Mouse (Mus musculus) liver, embryonic 11.5 days (tissue): ENCODE results near the gene Drd5. TPM values are rescaled to one million over a fixed set of nuclear protein-coding genes. Genes with fewer than 3 reads are reported as not detected.

Experiments used
- ATAC-seq: fragments of 200-750 bp; cut with Nextera tagmentation; replicated peaks from 2 replicates; pipeline ENCODE4 v1.8.0; 2017; ENCODE audit warnings: moderate number of reproducible peaks, mild to moderate bottlenecking, moderate TSS enrichment, moderate library complexity; ENCODE audit not compliant: low FRiP score
- DNase-seq: peaks from one replicate; pipeline ENCODE4 v3.0.0-alpha.2; 2017; ENCODE audit warnings: low spot score
- H3K27ac ChIP-seq: fragments of 300-500 bp; sonication (generic); 2 replicates; pipeline ENCODE4 v1.5.1; 2014; ENCODE audit warnings: mild to moderate bottlenecking, low read depth, low read length, control low read depth
- H3K27me3 ChIP-seq: fragments of 300-500 bp; sonication (generic); replicated peaks from 2 replicates; pipeline ENCODE4 v1.6.1; 2014; ENCODE audit warnings: low read length, mixed read lengths; ENCODE audit not compliant: control insufficient read depth, insufficient read depth
- H3K36me3 ChIP-seq: fragments of 300-500 bp; sonication (generic); 2 replicates; pipeline ENCODE4 v1.6.1; 2014; ENCODE audit warnings: mild to moderate bottlenecking, low read length, moderate library complexity, mixed read lengths; ENCODE audit not compliant: control insufficient read depth, insufficient read depth
- H3K4me1 ChIP-seq: fragments of 300-500 bp; sonication (generic); replicated peaks from 2 replicates; pipeline ENCODE4 v1.6.1; 2014; ENCODE audit warnings: low read length, mixed read lengths; ENCODE audit not compliant: control insufficient read depth, insufficient read depth
- H3K4me2 ChIP-seq: fragments of 300-500 bp; sonication (generic); 2 replicates; pipeline ENCODE4 v1.6.1; 2014; ENCODE audit warnings: mild to moderate bottlenecking, control low read depth, moderate library complexity
- H3K4me3 ChIP-seq: fragments of 300-500 bp; sonication (generic); 2 replicates; pipeline ENCODE4 v1.5.1; 2014; ENCODE audit warnings: low read depth, low read length, control low read depth
- H3K9ac ChIP-seq: fragments of 300-500 bp; sonication (generic); 2 replicates; pipeline ENCODE4 v1.6.1; 2014; ENCODE audit warnings: low read depth, low read length, control low read depth
- H3K9me3 ChIP-seq: fragments of 300-500 bp; sonication (generic); 2 replicates; pipeline ENCODE4 v1.6.1; 2016; ENCODE audit warnings: low read length, inconsistent platforms, mixed read lengths; ENCODE audit not compliant: control insufficient read depth
- WGBS: fragments of 180-500 bp; shearing (Covaris S2); extraction: QIAGEN DNeasy Blood & Tissue Kit; methylation state at CpG from one replicate; pipeline ENCODE4 v1.1.7; 2014; 5-methylcytosine and 5-hydroxymethylcytosine counted together
- polyA plus RNA-seq: library from polyadenylated mRNA; unstranded; fragments of >200 nt; fragmentation: Nextera tagmentation; extraction: Ambion mirVana; gene quantifications from 2 replicates; pipeline ENCODE4 v1.2.1, GENCODE M21; 2014

Drd5 gene
- polyA plus RNA-seq, 1 experiment from 2014 or later, result not detected

- H3K4me2 ChIP-seq, result peak overlapping the region; percentile 70
- H3K9ac ChIP-seq, result peak overlapping the region; percentile 4; the same call in 1 of the 2 replicates
- peak overlapping the region; percentile 30 for H3K4me3 ChIP-seq
- peak; percentile 49 for DNase-seq
- no peak overlapping the region for H3K27ac ChIP-seq
- peak; percentile 68 for ATAC-seq
- H3K36me3 ChIP-seq, result no peaks in the 10 kb centered on the region
- WGBS, result 12% methylated on average over 18 of the region's 18 CpGs
- H3K27me3 ChIP-seq, result no peaks in the 10 kb centered on the region
- peaks cover 7% of the 10 kb centered on the region; the same call in 1 of the 2 replicates for H3K4me1 ChIP-seq
- no peaks in the 10 kb centered on the region for H3K9me3 ChIP-seq
Observed at GRCm38 (mm10) chr5:38366650-38367470, 47.7 kb downstream of the Drd5 start.

GRCm38 (mm10) chr5:38371308-38371707 is 52.1 kb downstream of the Drd5 start:
- H3K4me1 ChIP-seq, result peaks cover 4% of the 10 kb centered on the region; the same call in 1 of the 2 replicates
- DNase-seq (no peak), ATAC-seq (no peak)
- no peaks in the 10 kb centered on the region for H3K36me3 ChIP-seq
- no peaks in the 10 kb centered on the region for H3K27me3 ChIP-seq
- WGBS, result 70% methylated on average over 1 of the region's 1 CpGs
- H3K9ac ChIP-seq, result no peak overlapping the region
- no peak overlapping the region for H3K4me2 ChIP-seq
- H3K9me3 ChIP-seq, result no peaks in the 10 kb centered on the region
- no peak overlapping the region for H3K4me3 ChIP-seq
- no peak overlapping the region for H3K27ac ChIP-seq

Other genes with a start within 250 kb of the Drd5 start
- gene Nsg1, start 159.5 kb upstream of the Drd5 start, polyA plus RNA-seq, result 5.6 and 7.8 TPM in 2 replicates
- gene Zbtb49, start 98.9 kb upstream of the Drd5 start, polyA plus RNA-seq, result 9.2 and 10.1 TPM in 2 replicates
- gene Lyar, start 98.9 kb upstream of the Drd5 start, polyA plus RNA-seq, result 211 and 221 TPM in 2 replicates
- 63.1 and 64.9 TPM in 2 replicates for gene Tmem128, start 59.2 kb upstream of the Drd5 start, polyA plus RNA-seq
- not detected in 2 replicates for gene Otop1, start 43.4 kb upstream of the Drd5 start, polyA plus RNA-seq
- 0.60 and 1.8 TPM in 2 replicates for gene Slc2a9, start 183.8 kb downstream of the Drd5 start, polyA plus RNA-seq
- gene Wdr1, start 243.9 kb downstream of the Drd5 start, polyA plus RNA-seq, result 178 and 184 TPM in 2 replicates